Mouse (Mus musculus) v-Abl transformed pro-B cells (cell line): Measurements from ENCODE around the gene Sapcd1.
"Not testable (repeated sequence)": the region's sequence is repeated elsewhere in the genome, so short reads cannot be mapped to it uniquely, and the experiment has no call there.

Experiments
- in situ Hi-C, 2 experiments: fragments of 400-800 bp; cut with MboI; formaldehyde crosslinking; loops; one replicate each; pipeline ENCODE4 v1.15.1; 2025; ENCODE audit not compliant: unreplicated experiment in 2 of 2

Sapcd1 gene

DNA sequence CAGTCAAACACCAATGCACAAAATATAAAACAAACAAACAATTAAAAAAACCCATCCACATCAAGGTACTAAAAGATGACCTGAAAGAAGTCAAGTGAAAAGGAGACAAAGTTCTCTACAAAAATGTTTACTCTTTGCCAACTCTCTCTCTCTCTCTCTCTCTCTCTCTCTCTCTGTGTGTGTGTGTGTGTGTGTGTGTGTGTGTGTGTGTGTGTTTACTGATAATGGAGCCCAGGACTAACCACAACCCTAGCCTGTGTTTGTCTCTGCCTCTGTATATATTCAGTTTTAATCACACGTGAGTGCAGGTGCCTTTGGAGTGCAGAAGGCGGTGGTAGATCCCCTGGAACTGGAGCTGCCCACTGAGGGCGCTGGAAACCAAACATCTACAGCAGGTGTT, 29.3 kb upstream of the Sapcd1 start:
- in situ Hi-C loops = loop anchor here in 1 of 2 experiments (5.0 kb wide), 1 partner anchor 35 kb away; no protein-coding TSS in a partner anchor

GRCm38 (mm10) chr17:35055691-35056495, 28.1 kb upstream of the Sapcd1 start:
- in situ Hi-C loops = loop anchor here in 1 of 2 experiments (5.0 kb wide), 1 partner anchor 34 kb away; no protein-coding TSS in a partner anchor

- in situ Hi-C loops = no loop called here
Observed at GRCm38 (mm10) chr17:35052271-35052798, 24.5 kb upstream of the Sapcd1 start.

DNA sequence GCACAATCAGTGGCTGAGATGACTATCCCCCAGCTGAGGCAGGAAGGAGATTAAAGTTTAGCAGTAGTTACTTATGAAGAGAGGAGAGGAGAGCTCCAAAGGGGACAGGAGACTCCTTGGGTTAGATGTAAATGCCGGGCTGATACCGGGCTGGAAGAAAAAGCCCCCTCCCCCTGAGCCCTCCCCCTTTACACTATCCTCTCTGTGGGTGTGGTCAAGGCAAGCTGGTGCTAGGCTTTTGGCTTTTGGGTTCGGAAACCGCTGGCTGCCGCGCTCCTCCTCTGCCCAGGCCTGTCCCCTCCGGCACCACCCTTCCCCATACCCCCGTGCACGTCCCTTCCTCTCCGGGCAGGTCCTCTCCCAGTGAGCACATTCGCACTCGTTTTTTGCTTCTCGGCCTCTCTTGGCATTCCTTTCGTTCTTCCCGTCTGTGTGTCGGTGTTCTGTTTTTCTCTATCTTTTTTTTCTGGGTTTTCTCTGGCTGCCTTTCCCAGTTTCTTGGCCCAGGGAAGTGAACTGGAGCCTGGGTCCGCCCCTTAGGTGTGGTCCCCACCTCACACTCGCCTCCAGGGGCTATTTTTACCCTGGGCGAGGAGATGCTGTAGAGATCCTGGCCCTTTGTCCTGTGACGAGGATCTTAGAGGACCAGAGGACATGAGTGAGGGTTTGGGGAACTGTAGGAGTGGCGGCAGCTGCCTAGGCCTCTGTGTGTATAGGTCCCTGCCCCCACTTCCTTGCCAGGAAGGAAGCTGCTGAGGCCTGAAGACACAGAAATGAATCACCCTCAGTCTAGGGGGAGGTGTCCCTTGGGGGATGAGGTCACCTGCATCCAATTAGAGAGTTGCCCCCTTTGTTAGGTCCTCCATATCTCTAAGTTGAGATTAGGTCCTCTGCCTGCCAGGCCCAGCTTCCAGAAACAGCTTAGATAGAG, 23.6 kb upstream of the Sapcd1 start:
- in situ Hi-C loops = no loop called here

DNA sequence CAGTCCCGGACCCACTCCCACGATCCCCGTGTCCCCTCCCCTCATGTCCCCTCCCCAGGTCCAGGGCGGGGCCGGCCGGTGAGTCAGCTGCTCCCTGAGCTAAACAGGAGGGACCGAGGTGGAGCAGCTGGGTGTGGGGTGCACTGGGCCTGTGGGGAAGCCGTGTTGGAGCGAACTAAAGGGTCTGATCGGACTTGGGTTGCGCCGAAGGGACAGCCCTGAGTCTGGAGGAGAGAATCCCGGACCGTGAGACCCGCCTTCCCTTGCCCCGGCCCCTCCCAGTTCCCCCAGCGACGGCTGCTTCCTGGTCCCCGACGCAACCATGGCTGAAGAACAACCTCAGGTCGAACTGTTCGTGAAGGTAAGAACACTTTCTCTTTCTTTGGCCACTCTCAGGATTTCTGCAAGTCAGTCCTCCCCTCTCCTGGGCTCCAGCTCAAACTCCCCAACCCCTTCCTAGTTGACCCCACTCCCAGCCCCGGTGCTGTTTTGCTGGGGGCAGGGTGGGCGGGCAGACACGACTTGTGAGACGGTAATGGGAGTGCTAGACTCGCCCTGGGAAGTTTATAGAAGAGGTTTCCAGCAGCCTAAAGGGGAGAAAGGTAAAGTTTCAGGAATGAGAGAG, 22.4 kb upstream of the Sapcd1 start:
- in situ Hi-C loops = no loop called here

DNA sequence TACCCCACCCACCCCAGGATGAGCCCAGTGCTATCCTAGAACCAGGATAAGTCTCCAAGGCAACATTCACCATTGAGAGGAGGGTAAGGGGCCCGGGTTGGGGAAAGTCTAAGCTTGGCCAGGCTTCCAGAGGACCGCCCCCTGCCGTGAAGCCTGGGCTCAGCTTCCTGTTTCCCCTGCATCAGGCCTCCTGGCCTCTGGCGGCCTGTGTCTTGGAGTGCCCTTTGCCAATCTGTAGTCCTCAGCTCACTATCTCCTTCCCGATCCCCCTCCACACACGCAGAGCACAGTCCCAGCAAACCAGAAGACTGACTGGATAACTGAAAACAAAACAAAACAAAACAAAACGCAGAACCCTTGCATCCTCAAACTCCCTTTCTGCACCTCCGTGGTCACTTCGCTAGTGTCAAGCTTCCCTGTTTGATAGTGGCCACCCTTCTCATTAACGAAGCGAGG, 21.8 kb upstream of the Sapcd1 start, which contains the start of gene Clic1:
Gene Clic1 (plus strand): TSS at position 406 of the 456 bp plus-strand sequence.
- in situ Hi-C loops = no loop called here

- in situ Hi-C loops = no loop called here
Observed at GRCm38 (mm10) chr17:35048932-35049440, 21.2 kb upstream of the Sapcd1 start.

DNA sequence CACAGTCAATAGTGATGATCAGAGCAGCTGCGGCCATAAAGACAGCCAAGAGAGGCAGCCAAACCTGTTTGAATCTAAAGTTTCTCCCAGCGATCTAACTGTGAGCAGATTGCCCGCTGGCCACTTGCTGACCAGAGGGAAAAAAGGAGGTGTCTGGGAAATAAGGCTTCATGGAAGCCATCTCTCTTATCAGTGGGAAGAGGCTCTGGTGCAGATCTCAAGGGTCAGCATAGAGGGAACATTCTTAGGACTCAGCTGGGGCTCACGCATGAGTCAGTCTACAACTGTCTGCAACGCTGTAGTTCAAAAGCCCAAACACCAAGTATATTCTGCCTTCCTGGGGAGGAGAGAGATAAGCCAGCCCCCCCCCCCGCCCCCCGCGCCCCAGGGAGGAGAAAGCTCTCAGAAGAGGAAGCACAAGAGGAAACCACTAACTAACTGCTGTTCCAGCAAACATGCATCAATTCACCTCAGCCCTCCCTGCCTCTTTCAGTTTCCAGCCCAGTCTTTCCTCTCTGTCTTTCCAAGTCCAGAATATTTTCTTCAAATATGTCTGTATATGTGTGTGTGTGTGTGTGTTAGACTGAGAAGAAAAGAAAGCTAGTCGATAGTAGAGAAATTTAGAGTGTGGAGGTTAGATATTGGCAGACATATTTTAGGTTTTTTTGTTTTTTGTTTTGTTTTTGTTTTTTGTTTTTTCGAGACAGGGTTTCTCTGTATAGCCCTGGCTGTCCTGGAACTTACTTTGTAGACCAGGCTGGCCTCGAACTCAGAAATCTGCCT, 20.5 kb upstream of the Sapcd1 start:
- in situ Hi-C loops = no loop called here

GRCm38 (mm10) chr17:35047688-35048087, 19.9 kb upstream of the Sapcd1 start:
- in situ Hi-C loops = no loop called here

DNA sequence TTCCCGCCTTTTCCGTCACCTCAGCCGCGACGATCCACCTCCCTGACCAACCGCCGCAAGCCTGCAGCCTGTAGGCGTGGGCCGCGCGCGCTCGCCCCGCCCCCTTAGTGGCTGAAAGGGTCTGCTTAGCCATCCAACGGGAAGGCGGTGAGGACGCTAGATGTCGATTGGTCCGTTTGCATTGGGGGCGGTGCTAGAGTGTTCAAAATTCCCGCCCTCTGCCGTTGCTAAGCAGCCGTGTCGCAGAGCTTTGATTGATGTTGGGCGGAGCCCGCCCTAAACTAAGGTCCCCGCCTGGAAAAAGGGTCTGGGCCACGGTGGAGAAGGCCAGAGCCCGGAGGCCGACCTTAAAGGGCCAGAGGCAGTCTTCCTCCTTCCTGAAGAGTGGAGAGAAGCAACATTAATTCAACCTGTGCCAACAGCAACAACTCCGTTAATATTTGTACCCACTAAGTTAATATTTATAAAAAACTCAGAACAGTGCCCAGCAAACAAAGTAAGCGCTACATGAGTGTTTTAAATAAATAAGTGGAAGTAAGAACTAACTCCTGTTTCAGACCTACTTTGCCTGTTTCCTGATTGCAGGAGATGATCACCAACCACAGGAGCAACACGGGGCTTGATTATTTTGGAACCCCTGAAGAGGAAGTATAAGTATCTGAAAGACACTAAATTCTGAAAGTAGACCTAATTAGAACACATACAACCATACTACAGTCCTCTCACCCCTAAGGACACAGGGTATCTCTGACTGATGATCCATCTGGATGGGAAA, 19.1 kb upstream of the Sapcd1 start, which contains the start of gene Msh5:
Gene Msh5 (minus strand): TSS at position 65 of the 775 bp plus-strand sequence.
- in situ Hi-C loops = no loop called here

- in situ Hi-C loops = no loop called here
Observed at GRCm38 (mm10) chr17:35045807-35046680, 18.2 kb upstream of the Sapcd1 start.

DNA sequence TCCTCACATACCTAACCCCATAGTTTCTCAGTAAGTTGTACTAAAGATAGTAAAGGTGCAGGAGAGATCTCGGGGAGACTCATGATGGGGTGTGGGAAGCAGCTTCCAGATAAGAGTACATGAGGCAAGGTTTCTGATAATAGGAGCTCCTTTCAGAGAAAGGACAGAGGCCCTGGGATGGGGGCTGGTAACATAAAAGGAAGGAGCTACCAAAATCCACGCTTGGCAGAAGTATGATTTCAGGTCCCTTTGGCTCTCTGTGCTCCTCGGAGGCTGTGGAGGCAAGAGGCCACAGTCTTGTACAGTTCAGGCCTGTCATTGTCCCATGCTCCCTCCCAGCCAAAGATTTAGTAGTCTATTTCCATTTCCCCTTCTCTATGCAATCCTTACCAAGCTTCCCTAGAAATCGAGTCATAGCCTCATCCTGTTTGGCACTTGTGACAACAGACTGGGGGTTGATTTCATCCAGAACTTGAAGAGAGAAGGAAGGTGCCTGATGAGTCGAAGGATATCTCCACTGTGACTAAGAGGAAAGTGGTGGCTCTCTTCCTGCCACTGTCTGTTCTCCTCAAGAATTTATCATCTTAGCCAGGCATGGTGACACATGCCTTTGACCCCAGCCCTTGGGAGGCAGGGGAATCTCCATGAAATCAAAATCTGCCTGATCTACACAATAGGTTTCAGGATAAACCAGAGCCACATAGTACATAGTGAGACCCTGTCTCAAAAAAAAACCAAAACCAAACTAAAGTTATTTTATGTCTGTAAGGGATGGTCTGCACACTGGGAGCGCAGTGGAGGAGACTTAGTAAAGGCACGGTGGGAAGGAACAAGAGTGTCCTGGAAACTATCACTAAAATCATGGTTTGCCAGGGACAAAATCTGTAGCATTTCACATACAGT, 17.3 kb upstream of the Sapcd1 start:
- in situ Hi-C loops = no loop called here

GRCm38 (mm10) chr17:35043794-35044193, 16.0 kb upstream of the Sapcd1 start:
- in situ Hi-C loops = no loop called here

DNA sequence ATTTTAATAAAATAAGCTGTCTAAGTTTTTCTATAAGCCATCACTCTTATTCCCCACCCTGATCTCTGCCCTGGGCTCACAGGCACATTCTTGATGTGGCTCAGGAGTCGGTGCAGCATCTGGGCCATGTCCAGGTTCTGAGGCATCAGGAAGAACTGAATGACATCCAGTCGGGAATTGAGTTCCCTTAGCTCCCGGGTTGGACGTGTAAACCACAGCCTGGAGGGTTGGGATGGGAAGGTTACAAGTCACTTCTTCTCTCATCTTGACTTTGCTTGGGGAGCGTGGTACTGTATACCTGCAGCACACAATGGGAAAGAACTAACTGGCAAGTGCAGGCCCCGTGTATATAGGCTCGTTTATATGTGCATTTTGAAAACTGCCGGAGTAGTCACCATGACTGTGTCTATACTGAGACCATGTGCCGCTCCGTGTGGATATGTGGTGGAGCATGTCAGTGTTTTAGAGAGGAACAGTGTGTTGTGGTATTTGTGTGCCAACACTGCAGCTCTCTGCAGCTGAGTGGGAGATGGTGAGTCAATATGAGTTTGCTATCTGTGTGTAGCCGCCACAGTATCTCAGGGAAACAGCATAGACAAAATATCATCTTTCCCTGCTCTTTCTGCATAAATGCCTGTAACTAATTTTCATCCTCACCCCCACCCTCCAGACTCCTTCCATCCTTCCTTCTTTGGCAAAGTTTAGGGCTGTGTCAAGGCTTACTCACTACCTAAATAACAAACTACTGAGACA, 11.5 kb upstream of the Sapcd1 start:
- in situ Hi-C loops = no loop called here

GRCm38 (mm10) chr17:35034896-35035295, 7.1 kb upstream of the Sapcd1 start:
- in situ Hi-C loops = no loop called here

- in situ Hi-C loops = not testable (repeated sequence)
Observed at GRCm38 (mm10) chr17:35033703-35034102, 5.9 kb upstream of the Sapcd1 start.
